Mouse (Mus musculus) liver, postnatal 0 days (tissue): ENCODE data around the gene Ccl11.

Experiments used
- CTCF ChIP-seq: sonication (generic); IDR thresholded peaks from 2 replicates; pipeline ENCODE4 v1.5.1; 2016; ENCODE audit warnings: antibody characterized with exemption, low read depth
- EP300 ChIP-seq: IDR thresholded peaks from 2 replicates; pipeline ENCODE4 v1.6.1; 2016; ENCODE audit warnings: antibody characterized with exemption, low read depth, mild to moderate bottlenecking

- TF ChIP-seq CTCF: no peak
- no peak for TF ChIP-seq EP300
These were observed 15.4 kb downstream of the Ccl11 start for GRCm38 (mm10) chr11:82072984-82073383.
